Mouse (Mus musculus) cerebellum, adult 9-10 months (tissue): Measurements from ENCODE around the gene Cpne5.
"Not testable (repeated sequence)": the region's sequence is repeated elsewhere in the genome, so short reads cannot be mapped to it uniquely, and the experiment has no call there.

Experiments
- DNase-seq: peaks from one replicate; pipeline ENCODE4 v3.0.0; 2022

Cpne5 gene

DNA sequence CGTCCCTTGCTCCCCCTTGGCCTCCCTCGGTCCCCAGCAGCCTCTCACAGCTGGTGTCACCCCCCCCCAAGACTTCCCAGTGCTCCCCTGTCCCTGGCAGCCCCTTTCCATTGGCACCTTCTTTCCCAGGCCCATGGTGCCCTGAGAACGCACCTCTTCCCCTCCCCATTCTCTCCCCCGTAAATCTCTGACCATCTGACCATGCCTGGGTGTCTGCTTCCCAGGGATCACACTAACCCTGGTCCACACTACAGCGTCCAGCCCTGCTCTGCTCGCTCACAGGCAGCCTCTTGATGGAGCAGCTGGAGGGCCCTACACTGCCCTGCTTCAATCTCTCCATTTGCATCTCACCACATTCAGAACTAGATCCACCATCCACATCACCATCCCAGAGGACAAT lies 18.5 kb upstream of the Cpne5 start:
- DNase-seq, result no peak

DNA sequence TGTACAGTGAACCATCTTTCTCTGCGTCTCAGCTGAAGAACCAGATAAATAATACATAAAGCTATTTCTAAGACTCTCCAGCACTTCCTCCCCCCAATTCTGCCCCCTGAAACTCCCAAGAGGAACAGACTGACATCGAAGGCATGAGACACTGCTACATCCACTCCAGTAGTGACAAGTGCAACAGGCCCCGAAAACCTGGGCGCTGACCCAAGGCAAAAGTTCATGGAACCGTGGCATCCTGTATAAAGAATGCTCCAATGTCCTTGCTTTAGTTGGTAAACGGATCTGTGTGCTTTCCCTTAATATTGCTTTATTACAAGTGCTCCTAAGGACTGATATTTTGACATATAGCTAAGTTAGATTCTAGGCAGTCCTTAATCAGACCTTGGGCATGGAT lies 16.8 kb upstream of the Cpne5 start:
- DNase-seq, result not testable (repeated sequence)

DNA sequence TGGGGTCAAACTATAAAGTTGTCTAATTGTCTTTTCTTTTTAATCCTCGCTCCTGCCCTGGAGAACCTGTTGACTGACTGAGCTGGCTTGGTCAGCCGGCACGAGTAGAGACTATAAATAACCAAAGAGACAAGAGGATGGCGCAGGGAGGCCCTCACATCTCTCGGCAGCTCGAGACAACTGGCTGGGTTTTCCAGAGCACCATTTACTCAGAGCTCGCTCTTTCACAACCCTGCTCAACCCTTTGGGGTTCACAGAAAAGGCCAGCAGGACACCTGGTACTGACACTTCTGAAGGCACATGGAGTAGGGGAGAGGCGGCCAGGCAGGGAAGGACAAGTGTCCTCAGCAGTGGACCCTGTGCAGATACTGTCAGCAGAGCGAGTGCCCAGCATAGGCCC lies 15.7 kb upstream of the Cpne5 start:
- DNase-seq, result no peak

DNA sequence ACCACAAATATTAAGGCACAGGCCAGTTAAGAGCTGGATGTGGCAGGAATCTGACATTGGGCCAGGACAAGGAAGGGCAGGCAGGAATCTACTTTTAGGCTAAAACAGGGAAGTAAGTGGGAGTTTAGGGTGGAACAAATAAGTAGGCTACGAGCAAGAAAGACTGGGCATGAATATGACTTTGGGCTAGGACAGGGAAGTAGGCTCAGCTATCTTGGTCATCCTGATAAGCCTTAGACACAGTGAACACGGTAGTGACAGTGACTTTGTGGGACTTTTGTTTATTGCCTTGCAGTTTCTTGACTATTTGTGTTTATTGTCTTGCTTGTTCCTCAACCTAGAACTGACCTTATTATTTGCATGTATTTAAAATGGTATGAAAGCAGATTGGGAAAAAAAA lies 15.3 kb upstream of the Cpne5 start:
- no peak for DNase-seq

DNA sequence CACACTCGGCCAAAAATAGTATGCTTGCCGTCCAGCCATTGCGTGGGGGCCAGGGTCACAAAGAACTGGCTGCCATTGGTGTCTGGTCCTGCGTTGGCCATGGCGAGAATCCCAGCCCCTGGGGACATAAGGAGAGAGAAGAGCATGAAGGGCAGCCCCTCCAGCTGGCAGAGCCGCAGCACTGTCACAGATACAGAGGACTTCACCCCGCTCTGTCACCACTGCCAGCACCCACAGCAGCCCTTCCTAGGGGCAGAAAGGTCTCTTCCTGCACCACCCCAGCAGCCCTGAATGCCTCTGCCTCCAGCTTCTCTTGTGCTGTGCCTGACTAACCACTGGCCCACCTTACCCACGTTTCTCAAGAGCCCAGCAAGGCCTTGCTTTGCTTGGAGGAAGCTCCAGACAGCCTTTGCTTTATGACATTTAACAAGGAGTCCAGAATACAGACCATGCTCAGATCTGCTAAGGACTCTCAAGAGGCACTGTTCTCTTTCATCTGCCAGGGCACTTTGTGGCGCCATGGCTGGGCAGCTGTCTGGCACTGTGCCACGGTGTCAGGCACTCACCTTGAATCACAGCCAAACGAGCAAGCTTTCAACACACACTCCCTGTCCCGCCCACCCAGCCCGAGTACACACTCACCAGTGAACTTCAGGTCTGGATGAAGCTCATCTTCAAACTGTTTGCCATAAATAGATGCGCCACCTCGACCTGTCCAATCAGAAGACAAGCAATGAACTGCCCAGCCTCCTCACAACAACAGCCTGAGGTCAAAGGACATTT lies 13.8 kb upstream of the Cpne5 start:
- no peak for DNase-seq

DNA sequence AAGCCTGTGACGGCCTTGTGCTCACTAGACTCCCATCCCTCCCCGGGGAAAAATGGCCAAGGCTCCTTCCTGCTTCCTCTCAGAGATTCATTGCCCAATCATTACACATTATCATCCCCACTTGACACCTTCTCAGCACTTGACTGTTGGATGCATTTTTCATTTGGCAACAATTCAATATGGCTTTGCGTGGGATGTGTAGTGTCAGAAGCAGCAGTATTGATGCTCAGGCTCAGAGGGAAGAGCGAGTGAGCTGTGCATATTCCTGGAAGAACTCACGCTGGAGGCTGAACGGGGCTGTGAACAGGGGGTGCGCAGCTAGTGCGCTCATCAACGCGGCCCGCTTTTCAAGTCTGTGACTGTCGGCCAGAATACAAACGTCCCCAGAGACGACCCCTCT lies 13.0 kb upstream of the Cpne5 start:
- not testable (repeated sequence) for DNase-seq

DNA sequence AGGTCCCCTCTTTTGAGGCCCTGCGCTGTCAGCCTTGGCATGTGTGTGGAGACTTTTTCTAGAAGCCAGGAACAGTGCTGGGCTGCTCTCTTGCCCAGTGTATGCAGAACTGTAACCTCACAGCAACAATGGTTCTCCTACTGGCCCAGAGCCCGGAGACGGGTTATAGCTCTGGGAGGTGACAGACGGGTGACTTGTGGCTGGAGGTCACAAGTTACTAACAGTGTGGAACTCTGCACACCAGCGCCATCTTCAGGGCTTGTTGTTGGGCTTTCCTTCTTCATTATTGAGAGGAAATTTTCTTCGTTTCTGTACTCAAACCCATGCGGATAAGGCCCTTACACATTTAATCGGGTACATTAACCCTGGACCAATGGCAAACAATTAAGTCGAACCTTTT lies 11.5 kb upstream of the Cpne5 start:
- DNase-seq, result no peak

DNA sequence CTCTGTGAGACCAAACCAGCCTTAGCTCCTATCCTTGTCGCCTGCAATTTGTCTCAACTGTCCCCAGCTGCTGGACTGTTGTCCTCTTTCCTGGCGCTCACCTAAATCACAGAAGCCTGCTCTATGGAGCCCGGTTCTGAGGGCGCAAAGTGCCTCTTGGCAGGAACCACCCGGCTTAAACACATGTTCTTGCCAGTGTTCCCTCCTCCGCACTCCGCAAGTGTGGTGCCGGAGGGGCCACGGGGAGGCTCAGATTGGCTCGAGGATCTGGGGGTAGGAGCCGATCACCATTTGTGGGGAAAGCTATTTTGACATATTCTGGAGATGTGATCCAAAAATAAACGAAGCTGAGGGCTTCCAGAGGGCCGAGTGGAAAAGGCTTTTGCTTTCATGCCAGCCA lies 9.9 kb upstream of the Cpne5 start:
- DNase-seq, result no peak

DNA sequence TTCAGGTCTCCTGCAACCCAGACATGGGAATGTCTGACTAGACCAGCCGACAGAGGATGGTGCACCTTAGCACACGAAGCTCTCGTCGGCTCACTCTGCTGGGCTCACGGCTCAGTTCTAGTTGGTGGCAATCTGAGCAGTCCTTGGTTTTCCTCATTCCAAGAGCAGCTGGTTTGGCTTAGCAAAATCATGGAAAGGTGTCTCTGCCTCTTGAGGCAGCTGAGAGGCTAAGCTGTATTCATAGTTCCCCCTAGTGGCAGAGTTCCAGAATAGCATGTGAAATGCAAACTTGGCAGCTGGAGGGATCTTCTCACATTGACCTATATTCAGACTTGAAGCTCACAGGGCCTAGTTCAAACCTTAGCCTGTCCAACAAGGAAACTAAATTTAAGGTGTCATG lies 8.6 kb upstream of the Cpne5 start:
- DNase-seq, result peak; percentile 79

DNA sequence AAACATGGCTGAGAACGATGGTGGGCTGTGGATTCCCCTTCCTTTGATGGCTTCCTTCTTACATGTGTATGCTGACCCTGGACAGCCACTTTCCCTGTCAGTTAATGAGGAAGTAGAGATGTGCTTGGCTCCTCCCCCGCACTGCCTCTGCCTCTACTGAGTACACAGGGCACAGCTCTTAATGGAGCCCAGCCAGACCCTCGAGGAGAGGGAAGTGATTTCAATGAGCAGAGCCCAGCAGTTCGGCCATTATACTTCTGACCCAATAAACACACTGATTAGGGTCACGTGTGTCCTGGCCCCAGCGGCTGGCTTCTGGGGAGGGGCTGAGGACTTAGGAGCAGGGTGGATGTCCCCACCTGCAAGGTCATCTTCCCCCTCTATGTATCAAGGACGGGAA lies 7.8 kb upstream of the Cpne5 start:
- DNase-seq, result no peak

DNA sequence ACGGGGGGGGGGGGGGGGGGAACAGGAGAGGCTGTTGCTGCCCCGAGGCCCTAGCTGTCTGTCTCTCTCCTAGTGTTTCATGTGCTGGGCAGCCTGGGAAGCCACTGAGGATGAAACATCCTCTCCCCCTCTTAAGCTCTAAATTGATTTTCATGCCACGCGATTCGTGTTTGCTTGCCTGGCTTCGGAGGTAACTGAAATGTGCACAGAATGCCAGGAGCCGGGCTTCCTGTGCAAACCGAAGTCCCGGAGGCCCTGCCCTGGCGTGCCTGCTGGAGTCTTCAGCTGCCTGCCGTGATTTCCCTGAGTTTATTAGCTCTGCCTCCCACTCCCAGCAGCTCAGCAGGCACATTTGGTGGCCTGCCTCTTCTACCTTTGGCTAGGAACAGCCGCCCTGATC lies 6.9 kb upstream of the Cpne5 start:
- no peak for DNase-seq

DNA sequence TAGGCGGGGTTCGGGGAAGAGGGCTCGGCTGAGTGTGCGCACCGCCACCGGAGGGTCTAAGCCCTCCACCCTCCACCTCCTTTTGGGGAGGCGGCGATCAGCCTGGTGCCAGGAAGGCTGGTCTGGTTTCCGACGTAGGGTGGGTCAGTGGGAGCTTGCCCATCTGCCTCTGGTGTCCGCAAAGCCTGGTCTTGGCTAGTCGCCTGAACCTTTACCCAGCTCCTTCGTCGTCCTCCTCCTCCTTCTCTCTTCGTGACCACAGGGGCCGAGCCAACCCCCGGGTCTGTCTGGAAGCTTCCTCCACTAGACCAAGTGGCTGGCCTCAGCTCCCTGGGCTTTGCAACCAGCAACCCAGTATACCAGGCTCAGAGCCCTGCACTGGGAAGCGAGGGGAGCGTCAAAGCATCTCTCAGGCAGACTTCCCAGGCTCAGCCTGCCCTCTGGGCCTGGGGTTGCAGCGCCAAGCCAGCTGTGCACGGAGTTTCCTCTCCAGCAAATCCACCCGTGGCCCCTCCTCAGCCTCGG lies 516 bp upstream of the Cpne5 start:
- no peak for DNase-seq

DNA sequence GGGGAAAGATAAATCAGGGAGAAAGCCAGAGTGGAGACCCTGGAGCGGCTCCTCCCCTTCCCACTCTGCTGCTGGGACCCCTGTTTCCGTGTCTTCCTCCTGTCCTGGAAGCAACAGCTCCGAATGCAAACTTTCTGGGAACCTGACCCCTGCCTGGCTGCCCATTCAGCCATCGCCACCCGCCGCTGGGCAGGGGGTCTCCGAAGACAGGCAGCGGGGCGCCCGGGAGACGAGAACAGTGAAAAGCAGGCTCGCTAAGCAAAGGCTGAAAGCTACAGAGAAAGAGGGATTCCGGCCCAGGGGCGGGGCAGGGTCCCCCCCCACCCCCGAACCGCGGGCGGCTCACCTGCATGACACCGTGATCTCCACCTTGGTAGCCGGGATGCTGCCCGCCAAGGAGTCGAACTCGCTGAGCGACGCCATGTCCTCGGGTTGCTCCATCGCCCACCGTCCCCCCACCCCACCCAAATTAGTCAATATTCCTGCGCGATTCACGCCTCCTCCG lies 648 bp downstream of the Cpne5 start:
- DNase-seq, result no peak

DNA sequence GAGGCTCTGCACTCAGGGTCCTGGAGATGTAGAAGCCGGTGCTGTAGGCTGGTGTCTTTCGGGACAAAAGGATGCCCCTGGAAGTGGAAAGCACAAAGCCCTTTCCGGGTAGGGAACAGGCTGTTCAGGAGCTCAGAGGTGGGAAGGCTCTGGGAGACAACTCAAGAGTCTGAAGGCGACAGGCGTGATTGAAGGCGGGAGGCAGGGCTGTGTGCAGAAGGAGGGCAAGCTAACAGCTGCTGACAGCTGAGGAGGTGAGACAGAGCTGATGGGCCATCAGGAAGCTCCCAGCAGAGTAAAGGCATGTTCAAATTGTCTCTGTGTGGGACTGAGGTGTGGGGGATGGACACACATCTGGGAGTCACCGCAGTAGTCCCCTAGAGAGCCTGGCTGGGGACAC lies 1.9 kb downstream of the Cpne5 start:
- DNase-seq, result no peak

DNA sequence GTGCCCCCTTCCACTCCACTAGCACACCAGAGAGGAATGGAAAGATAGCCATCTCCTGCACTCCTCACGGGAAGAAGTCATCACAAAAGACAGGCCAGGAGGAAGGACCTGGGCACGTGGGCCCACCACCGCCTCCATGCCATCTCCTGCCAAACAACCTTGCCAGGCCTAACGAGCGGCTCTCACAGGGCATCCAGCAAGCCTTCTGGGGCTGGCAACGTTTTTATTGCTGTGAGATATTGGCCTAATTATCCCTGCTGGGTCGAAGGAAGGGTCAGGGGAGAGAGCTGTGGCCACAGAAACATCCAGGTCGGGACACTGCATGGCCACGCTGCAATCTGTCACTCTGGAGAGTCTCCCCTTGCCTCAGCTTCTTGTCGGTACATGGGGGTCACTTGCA lies 6.9 kb downstream of the Cpne5 start:
- DNase-seq, result no peak

DNA sequence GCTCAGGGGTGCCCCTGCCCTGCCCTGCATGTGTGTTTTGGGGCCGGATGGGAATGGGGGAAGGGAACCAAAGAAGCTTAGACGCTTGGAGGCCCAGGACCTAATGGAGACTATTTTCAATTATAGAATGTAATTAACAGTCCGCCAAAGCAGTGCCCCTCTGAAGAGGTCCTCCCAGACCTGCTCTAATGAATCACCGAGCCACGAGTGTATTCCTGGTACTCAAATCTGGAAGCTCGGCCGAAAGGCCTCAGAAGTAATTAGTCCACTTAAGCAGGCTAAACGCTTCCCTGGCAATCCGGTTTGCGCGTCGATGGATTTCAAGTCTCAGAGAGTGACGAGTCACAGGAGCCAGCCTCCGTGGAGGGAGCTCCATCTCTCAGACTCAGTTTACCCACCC lies 17.3 kb downstream of the Cpne5 start:
- no peak for DNase-seq

DNA sequence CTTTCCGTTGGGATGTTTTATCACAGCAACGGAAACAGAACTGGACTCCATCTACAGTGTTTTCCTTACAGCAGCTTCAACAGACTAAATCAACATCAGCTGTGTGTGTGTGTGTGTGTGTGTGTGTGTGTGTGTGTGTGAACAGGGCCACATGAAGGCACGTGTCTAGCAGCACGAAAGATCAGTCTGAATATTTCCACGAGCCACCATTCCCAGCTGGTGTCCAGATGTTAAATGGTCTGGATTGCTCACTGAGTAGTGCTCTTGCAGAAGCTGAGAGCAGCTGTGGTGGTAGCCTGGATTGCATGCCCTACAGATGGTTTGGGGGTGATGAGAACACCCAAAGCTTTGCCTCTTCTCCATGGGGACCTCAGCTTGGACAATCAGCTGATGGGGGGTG lies 19.9 kb downstream of the Cpne5 start:
- no peak for DNase-seq

DNA sequence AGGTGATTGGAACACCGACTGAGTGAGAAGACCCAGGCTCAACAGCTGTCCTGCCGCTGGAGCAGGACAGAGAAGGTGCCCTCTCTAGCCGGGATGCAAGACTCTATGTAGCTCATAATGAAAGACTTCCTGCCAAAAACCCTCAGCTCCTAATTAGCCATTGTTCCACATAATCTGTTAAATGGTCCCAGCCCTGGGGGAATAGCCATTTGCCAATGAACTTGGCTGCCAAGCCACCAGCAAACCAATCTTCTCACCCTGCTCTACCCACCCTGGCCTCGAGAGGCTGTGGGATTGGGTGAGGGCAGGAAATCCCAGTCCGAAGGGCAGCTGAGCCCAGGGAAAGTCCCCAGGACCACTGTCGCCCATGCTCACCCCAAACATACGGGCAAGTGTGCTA lies 21.9 kb downstream of the Cpne5 start:
- no peak for DNase-seq

DNA sequence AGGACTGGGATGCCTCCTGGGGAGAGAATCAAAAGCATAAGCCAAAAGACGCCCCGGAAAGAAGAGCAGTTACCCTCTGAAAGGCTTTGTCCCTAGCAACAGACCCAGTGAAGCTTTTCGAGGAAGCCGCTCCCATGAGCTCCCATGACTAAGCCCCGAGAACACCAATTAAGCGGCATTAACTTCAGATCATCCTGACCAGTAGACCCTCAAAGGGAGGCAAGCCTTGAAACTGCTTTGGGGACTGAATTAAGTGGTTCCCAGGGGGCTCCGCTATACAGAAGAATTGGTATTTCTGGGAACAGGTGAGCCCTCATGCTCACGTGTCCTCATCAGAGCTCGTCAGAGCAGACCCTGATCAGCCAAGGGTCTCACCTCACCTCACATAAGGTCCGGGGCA lies 23.3 kb downstream of the Cpne5 start:
- no peak for DNase-seq

DNA sequence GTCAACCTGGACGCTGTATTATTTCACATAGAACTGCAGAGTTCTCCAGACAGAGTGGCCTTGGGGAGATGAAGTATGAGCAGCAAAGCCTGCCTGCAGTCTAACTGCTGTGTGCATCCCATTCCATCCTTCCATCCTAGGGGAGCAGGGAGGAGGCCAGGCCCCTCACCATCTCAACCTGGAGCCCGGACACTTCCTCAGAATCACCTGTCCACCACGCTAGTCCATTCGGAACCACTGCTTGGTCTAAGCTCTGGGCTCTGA lies 23.8 kb downstream of the Cpne5 start:
- no peak for DNase-seq

DNA sequence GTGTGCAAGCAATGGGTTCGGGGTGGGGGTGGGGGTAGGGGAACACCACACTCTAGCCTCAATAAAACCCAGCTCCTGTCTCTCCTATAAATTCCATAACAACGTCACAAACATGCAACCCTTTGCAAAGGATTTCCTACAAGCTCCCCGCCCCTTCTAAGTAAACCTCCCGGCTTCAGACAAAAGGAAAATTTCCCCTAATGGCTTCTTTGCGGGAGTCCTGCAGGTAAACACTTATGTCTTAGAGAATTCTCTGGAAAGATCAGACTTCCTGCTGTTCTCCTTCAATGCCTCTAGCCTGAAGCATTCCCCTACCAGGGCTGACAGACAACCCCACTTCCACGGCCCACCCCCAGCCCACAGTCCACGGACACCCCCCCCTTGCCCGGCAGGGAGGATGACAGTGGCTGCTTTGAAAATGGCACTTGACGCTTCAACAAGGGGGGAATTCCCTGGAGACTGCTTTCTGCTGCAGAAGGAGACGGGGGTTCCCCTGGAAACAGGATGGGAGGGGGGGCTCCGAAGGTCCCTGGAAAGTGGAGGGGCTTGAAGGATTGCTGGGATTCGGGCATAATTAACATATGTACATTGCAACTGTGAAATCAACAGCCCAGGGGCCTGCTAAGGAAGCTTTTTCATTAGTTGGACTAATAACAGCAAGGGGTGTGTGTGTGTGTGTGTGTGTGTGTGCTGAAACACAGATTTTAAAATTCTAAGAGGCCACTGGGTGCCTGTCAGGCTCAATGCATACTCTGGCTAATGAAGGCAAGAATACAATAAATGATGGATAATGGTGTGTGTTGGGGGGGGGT lies 24.4 kb downstream of the Cpne5 start:
- no peak for DNase-seq

DNA sequence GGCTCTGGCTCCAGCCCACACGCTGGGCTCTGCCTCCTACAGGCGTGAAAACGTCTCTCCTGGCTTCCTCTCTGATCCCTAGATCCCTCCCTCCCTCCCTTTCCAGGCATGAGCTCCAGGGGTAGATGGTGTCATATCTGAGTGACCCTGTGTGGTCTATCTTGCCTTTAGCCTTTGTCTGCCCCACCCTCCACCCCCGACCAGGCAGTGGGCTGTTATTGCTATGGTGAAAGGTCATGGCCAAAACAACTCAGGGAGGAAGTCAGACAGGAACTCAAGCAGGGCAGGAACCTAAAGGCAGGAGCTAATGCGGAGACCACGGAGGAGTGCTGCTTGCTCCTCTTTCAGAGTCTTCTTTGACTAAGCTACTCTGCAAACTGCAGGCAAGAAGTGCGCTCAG lies 26.1 kb downstream of the Cpne5 start:
- DNase-seq, result no peak

DNA sequence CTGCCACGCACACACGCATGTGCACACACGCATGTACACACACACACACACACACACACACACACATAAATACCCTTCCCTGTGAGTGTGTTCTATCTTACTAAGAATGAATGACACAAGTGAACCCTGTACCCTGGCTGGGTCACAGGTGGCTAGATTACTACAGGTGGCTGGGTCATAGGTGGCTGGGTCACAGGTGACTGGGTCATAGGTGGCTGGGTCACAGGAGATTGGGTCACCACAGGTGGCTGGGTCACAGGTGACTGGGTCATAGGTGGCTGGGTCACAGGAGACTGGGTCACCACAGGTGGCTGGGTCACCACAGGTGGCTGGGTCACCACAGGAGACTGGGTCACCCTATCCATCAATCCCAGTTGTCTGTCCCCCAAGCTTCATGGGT lies 27.9 kb downstream of the Cpne5 start:
- DNase-seq, result no peak

DNA sequence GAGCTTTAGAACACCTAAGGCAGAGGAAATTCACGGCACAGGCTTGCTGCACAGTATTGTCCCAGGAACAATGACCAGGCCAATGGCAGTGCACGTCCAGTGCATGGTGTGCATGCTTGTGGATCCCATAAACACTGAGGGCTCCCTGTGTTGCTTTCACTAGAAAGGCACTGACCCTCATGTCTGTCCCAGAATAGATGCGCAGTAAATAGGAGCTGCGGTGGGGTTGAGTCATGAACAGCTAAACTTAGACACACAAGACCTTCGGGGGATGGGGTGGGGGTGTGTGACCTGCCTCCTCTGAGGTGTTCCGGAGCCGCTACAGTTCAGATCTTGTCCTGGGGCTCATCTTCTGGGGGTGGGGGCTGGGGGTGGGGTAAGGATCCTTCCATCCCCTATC lies 31.9 kb downstream of the Cpne5 start:
- no peak for DNase-seq

DNA sequence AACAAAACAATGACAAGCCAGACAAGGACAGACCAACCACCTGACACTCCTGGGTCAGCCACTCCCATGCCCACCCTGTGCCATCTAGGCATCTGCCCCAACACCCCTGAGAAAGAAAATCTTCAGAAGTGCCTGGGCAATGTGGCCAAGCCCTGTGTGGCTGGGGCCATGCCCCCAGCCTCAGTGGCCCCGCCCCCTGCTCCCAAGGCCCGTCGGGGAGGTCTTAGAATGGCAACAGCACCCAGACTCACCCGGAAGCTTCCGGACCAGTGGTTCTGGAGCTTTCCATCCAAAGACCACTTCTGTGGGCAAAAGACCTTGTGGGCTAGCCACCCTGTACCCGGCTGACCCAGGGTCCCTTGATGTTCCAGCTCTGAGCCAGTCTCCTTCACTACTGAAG lies 35.4 kb downstream of the Cpne5 start:
- no peak for DNase-seq
